Mouse (Mus musculus): ENCODE measurements around the gene Wwtr1. TPM values are rescaled to one million over a fixed set of nuclear protein-coding genes. Genes with fewer than 3 reads are reported as not detected.

The Wwtr1 gene
- total RNA-seq, 2 experiments from 2014 or later: 12.0 to 12.4 TPM

- no peak for TF ChIP-seq CTCF (IDR thresholded peaks at IDR 0.05)
- intact Hi-C loops (cut with DNase I): no loop called here
- DNase-seq (ENCODE audit: extremely low spot score in 1 of 2, low spot score in 2 of 2): no peak
- Histone ChIP-seq H3K4me3 (no peak overlapping the region), H3K27ac (no peak overlapping the region)
These were observed 41.8 kb downstream of the Wwtr1 start for GRCm38 (mm10) chr3:57533876-57534275.

GRCm38 (mm10) chr3:57532991-57533725, 42.6 kb downstream of the Wwtr1 start:
- H3K27ac ChIP-seq: no peak overlapping the region
- no peak for TF ChIP-seq CTCF (IDR thresholded peaks at IDR 0.05)
- no peak for DNase-seq (ENCODE audit: extremely low spot score in 1 of 2, low spot score in 2 of 2)
- intact Hi-C loops (cut with DNase I): no loop called here
- no peak overlapping the region for H3K4me3 ChIP-seq

GRCm38 (mm10) chr3:57530836-57531235, 44.9 kb downstream of the Wwtr1 start:
- no peak overlapping the region for H3K27ac ChIP-seq
- no peak for TF ChIP-seq CTCF (IDR thresholded peaks at IDR 0.05)
- no peak for DNase-seq (ENCODE audit: extremely low spot score in 1 of 2, low spot score in 2 of 2)
- intact Hi-C loops (cut with DNase I): no loop called here
- no peak overlapping the region for H3K4me3 ChIP-seq

- intact Hi-C loops (cut with DNase I): no loop called here
- no peak overlapping the region for H3K4me3 ChIP-seq
- TF ChIP-seq CTCF (IDR thresholded peaks at IDR 0.05): no peak
- no peak for DNase-seq (ENCODE audit: extremely low spot score in 1 of 2, low spot score in 2 of 2)
- H3K27ac ChIP-seq: no peak overlapping the region
These were observed 45.5 kb downstream of the Wwtr1 start for GRCm38 (mm10) chr3:57530221-57530620.

- H3K27ac ChIP-seq: no peak overlapping the region
- intact Hi-C loops (cut with DNase I): no loop called here
- no peak for TF ChIP-seq CTCF (IDR thresholded peaks at IDR 0.05)
- no peak for DNase-seq (ENCODE audit: extremely low spot score in 1 of 2, low spot score in 2 of 2)
- H3K4me3 ChIP-seq: no peak overlapping the region
These were observed 48.6 kb downstream of the Wwtr1 start for GRCm38 (mm10) chr3:57527154-57527553.

GRCm38 (mm10) chr3:57523093-57523492, 52.6 kb downstream of the Wwtr1 start:
- no peak for DNase-seq (ENCODE audit: extremely low spot score in 1 of 2, low spot score in 2 of 2)
- intact Hi-C loops (cut with DNase I): no loop called here
- TF ChIP-seq CTCF (IDR thresholded peaks at IDR 0.05): no peak
- H3K4me3 ChIP-seq: no peak overlapping the region
- no peak overlapping the region for H3K27ac ChIP-seq

- no peak overlapping the region for H3K4me3 ChIP-seq
- intact Hi-C loops (cut with DNase I): no loop called here
- no peak for DNase-seq (ENCODE audit: extremely low spot score in 1 of 2, low spot score in 2 of 2)
- TF ChIP-seq CTCF (IDR thresholded peaks at IDR 0.05): no peak
- H3K27ac ChIP-seq: no peak overlapping the region
These were observed 53.8 kb downstream of the Wwtr1 start for GRCm38 (mm10) chr3:57521876-57522275.

GRCm38 (mm10) chr3:57519995-57520394, 55.7 kb downstream of the Wwtr1 start:
- Histone ChIP-seq H3K27ac (no peak overlapping the region), H3K4me3 (no peak overlapping the region)
- no peak for DNase-seq (ENCODE audit: extremely low spot score in 1 of 2, low spot score in 2 of 2)
- intact Hi-C loops (cut with DNase I): no loop called here
- no peak for TF ChIP-seq CTCF (IDR thresholded peaks at IDR 0.05)

- intact Hi-C loops (cut with DNase I): no loop called here
- H3K27ac ChIP-seq: no peak overlapping the region
- TF ChIP-seq CTCF (IDR thresholded peaks at IDR 0.05): no peak
- DNase-seq (ENCODE audit: extremely low spot score in 1 of 2, low spot score in 2 of 2): no peak
- no peak overlapping the region for H3K4me3 ChIP-seq
These were observed 59.6 kb downstream of the Wwtr1 start for GRCm38 (mm10) chr3:57516146-57516545.

GRCm38 (mm10) chr3:57515044-57515443, 60.7 kb downstream of the Wwtr1 start:
- no peak for DNase-seq (ENCODE audit: extremely low spot score in 1 of 2, low spot score in 2 of 2)

GRCm38 (mm10) chr3:57511816-57512586, 63.7 kb downstream of the Wwtr1 start:
- DNase-seq (ENCODE audit: extremely low spot score in 1 of 2, low spot score in 2 of 2): peak in 1 of 2 experiments; percentile 18
- intact Hi-C loops (cut with DNase I): no loop called here
- peak overlapping the region; percentile 16 for H3K27ac ChIP-seq
- peak overlapping the region; percentile 23; the same call in 1 of the 2 replicates for H3K4me3 ChIP-seq
- no peak for TF ChIP-seq CTCF (IDR thresholded peaks at IDR 0.05)

More at GRCm38 (mm10) chr3:57515044-57515443, 60.7 kb downstream of the Wwtr1 start:
- intact Hi-C loops (cut with DNase I): no loop called here
- H3K4me3 ChIP-seq: no peak overlapping the region
- no peak; the same call in 1 of the 2 replicates for TF ChIP-seq CTCF (IDR thresholded peaks at IDR 0.05)
- H3K27ac ChIP-seq: no peak overlapping the region

GRCm38 (mm10) chr3:57509945-57510675, 65.6 kb downstream of the Wwtr1 start:
- Histone ChIP-seq H3K4me3 (no peak overlapping the region), H3K27ac (peak overlapping the region; percentile 40; the same call in 1 of the 2 replicates)
- intact Hi-C loops (cut with DNase I): loop anchor here (5.0 kb wide), 1 partner anchor 67 kb away; the partner anchor contains the start of gene Wwtr1
- TF ChIP-seq CTCF (IDR thresholded peaks at IDR 0.05): no peak
- DNase-seq (ENCODE audit: extremely low spot score in 1 of 2, low spot score in 2 of 2): no peak
